Mouse (Mus musculus): Measurements from ENCODE around the gene Akr1b3.

Akr1b3 gene

GRCm38 (mm10) chr6:34322121-34322520 is 4.8 kb upstream of the Akr1b3 start:
- DNase-seq, result no peak

- DNase-seq, result no peak
Measured at GRCm38 (mm10) chr6:34318636-34319035, 1.4 kb upstream of the Akr1b3 start.

- DNase-seq, result peak; percentile 37 to 41
Measured at GRCm38 (mm10) chr6:34318172-34318571, 894 bp upstream of the Akr1b3 start.

- DNase-seq, result no peak
Measured at GRCm38 (mm10) chr6:34313921-34314320, 3.4 kb downstream of the Akr1b3 start.

GRCm38 (mm10) chr6:34313386-34313785 is 3.9 kb downstream of the Akr1b3 start:
- no peak for DNase-seq

GRCm38 (mm10) chr6:34310023-34310595 is 7.2 kb downstream of the Akr1b3 start:
- no peak for DNase-seq

- no peak for DNase-seq
Measured at GRCm38 (mm10) chr6:34309526-34309925, 7.8 kb downstream of the Akr1b3 start.

GRCm38 (mm10) chr6:34306797-34307196 is 10.5 kb downstream of the Akr1b3 start:
- no peak for DNase-seq

GRCm38 (mm10) chr6:34304675-34305241 is 12.5 kb downstream of the Akr1b3 start:
- DNase-seq, result no peak

GRCm38 (mm10) chr6:34297055-34297454 is 20.2 kb downstream of the Akr1b3 start:
- DNase-seq, result no peak

GRCm38 (mm10) chr6:34295437-34295836 is 21.8 kb downstream of the Akr1b3 start:
- DNase-seq, result no peak

- DNase-seq, result peak; percentile 78
Measured at GRCm38 (mm10) chr6:34292882-34293487, 24.3 kb downstream of the Akr1b3 start.

- DNase-seq, result no peak
Measured at GRCm38 (mm10) chr6:34292196-34292881, 24.9 kb downstream of the Akr1b3 start.

GRCm38 (mm10) chr6:34290681-34291080 is 26.6 kb downstream of the Akr1b3 start:
- no peak for DNase-seq

- no peak for DNase-seq
Measured at GRCm38 (mm10) chr6:34290091-34290490, 27.2 kb downstream of the Akr1b3 start.

GRCm38 (mm10) chr6:34288098-34288497 is 29.2 kb downstream of the Akr1b3 start:
- no peak for DNase-seq

GRCm38 (mm10) chr6:34286841-34287240 is 30.4 kb downstream of the Akr1b3 start:
- DNase-seq, result no peak

- DNase-seq, result no peak
Measured at GRCm38 (mm10) chr6:34278385-34278784, 38.9 kb downstream of the Akr1b3 start.

GRCm38 (mm10) chr6:34277665-34278064 is 39.6 kb downstream of the Akr1b3 start:
- peak; percentile 58 to 63 for DNase-seq

GRCm38 (mm10) chr6:34274346-34274745 is 42.9 kb downstream of the Akr1b3 start:
- DNase-seq, result no peak

GRCm38 (mm10) chr6:34273073-34273472 is 44.2 kb downstream of the Akr1b3 start:
- no peak for DNase-seq

GRCm38 (mm10) chr6:34272462-34272861 is 44.8 kb downstream of the Akr1b3 start:
- DNase-seq, result no peak

- DNase-seq, result no peak
Measured at GRCm38 (mm10) chr6:34270717-34271116, 46.6 kb downstream of the Akr1b3 start.

GRCm38 (mm10) chr6:34258546-34258945 is 58.7 kb downstream of the Akr1b3 start:
- no peak for DNase-seq
